Mouse (Mus musculus) myocyte (in vitro differentiated cells): Measurements from ENCODE around the gene Rrp1b.

Experiments used
- TCF12 ChIP-seq: IDR thresholded peaks from one replicate; pipeline ENCODE4 v1.6.1; 2011; ENCODE audit warnings: mild to moderate bottlenecking, control low read depth; ENCODE audit not compliant: poor library complexity, insufficient read depth, severe bottlenecking
- USF1 ChIP-seq: IDR thresholded peaks from one replicate; pipeline ENCODE4 v1.6.1; 2011; ENCODE audit warnings: low read depth, mild to moderate bottlenecking, control low read depth, moderate library complexity

DNA sequence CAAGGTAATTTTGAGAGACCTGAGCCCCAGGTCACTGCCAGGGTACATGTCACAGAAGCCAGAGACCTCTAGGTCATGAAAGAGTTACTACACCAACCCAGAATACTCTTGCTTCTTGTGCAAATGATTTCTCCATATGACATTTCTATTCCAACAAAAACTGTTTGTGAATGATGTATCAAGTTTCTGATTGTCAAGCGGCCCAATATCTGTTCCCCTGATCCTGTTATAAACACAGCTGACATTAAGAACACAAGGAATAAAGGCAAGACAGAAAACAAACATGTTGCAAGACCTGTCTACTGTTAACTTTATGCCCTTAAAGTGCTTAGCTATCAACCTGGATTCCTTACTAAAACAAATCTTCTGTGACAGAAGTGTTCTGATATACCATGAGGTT lies 37.5 kb upstream of the Rrp1b start:
- TF ChIP-seq TCF12 (no peak), USF1 (no peak)
